Mouse (Mus musculus): Measurements from ENCODE around the gene Fggy. TPM values are rescaled to one million over a fixed set of nuclear protein-coding genes. Genes with fewer than 3 reads are reported as not detected.
A peak's percentile ranks its signal among the peaks of the same experiment; 100 is the strongest.

The Fggy gene
- polyA plus RNA-seq (2016; fragmentation: Nextera tagmentation; extraction: Ambion mirVana): 6.2 and 7.5 TPM in 2 replicates

GRCm38 (mm10) chr4:95557333-95557956, at the start of gene Fggy:
Fggy (plus strand) TSS chr4:95557507.
- Histone ChIP-seq H3K4me3 (peak within 1 kb of the TSS; percentile 60), H3K36me3 (no peaks in the 10 kb centered on the region), H3K9me3 (replicated peaks) (no peaks in the 10 kb centered on the region), H3K27me3 (ENCODE audit: low read depth, poor library complexity, severe bottlenecking) (no peaks in the 10 kb centered on the region), H3K27ac (replicated peaks) (peak within 1 kb of the TSS; percentile 86), H3K4me1 (peaks cover 13% of the 10 kb centered on the region)
- peak; percentile 93 for DNase-seq (ENCODE audit: low spot score)
- WGBS: 25% methylated on average over 12 of the region's 12 CpGs

GRCm38 (mm10) chr4:95507946-95508311, 49.4 kb upstream of the Fggy start:
- no peak for DNase-seq (ENCODE audit: low spot score)

GRCm38 (mm10) chr4:95518382-95518781, 38.9 kb upstream of the Fggy start:
- H3K9me3 ChIP-seq (replicated peaks): no peaks in the 10 kb centered on the region
- no peak overlapping the region for H3K4me3 ChIP-seq
- peaks cover 7% of the 10 kb centered on the region; the same call in 1 of the 2 replicates for H3K4me1 ChIP-seq
- WGBS: 84% methylated on average over 1 of the region's 1 CpGs
- H3K27me3 ChIP-seq (ENCODE audit: low read depth, poor library complexity, severe bottlenecking): no peaks in the 10 kb centered on the region
- no peaks in the 10 kb centered on the region for H3K36me3 ChIP-seq
- DNase-seq (ENCODE audit: low spot score): no peak
- no peak overlapping the region for H3K27ac ChIP-seq (replicated peaks)

More at GRCm38 (mm10) chr4:95507946-95508311, 49.4 kb upstream of the Fggy start:
- H3K4me1 ChIP-seq: no peaks in the 10 kb centered on the region
- no peaks in the 10 kb centered on the region for H3K27me3 ChIP-seq (ENCODE audit: low read depth, poor library complexity, severe bottlenecking)
- H3K4me3 ChIP-seq: no peak overlapping the region
- H3K27ac ChIP-seq (replicated peaks): no peak overlapping the region
- WGBS: 95% methylated on average over 4 of the region's 4 CpGs
- H3K9me3 ChIP-seq (replicated peaks): no peaks in the 10 kb centered on the region
- no peaks in the 10 kb centered on the region for H3K36me3 ChIP-seq

- WGBS: 76% methylated on average over 4 of the region's 4 CpGs
- no peak overlapping the region for H3K4me3 ChIP-seq
These were observed 37.2 kb upstream of the Fggy start for GRCm38 (mm10) chr4:95519975-95520642.

GRCm38 (mm10) chr4:95520643-95521032, 36.7 kb upstream of the Fggy start:
- H3K27ac ChIP-seq (replicated peaks): no peak overlapping the region
- 76% methylated on average over 2 of the region's 2 CpGs for WGBS

More at GRCm38 (mm10) chr4:95519975-95520642, 37.2 kb upstream of the Fggy start:
- Histone ChIP-seq H3K9me3 (replicated peaks) (no peaks in the 10 kb centered on the region), H3K27me3 (ENCODE audit: low read depth, poor library complexity, severe bottlenecking) (no peaks in the 10 kb centered on the region), H3K4me1 (peaks cover 7% of the 10 kb centered on the region; the same call in 1 of the 2 replicates), H3K36me3 (no peaks in the 10 kb centered on the region), H3K27ac (replicated peaks) (no peak overlapping the region)
- DNase-seq (ENCODE audit: low spot score): no peak

GRCm38 (mm10) chr4:95526588-95526987, 30.7 kb upstream of the Fggy start:
- WGBS: 92% methylated on average over 4 of the region's 4 CpGs
- Histone ChIP-seq H3K4me1 (no peaks in the 10 kb centered on the region), H3K36me3 (no peaks in the 10 kb centered on the region), H3K9me3 (replicated peaks) (no peaks in the 10 kb centered on the region), H3K4me3 (no peak overlapping the region), H3K27ac (replicated peaks) (no peak overlapping the region), H3K27me3 (ENCODE audit: low read depth, poor library complexity, severe bottlenecking) (no peaks in the 10 kb centered on the region)
- DNase-seq (ENCODE audit: low spot score): no peak

More at GRCm38 (mm10) chr4:95520643-95521032, 36.7 kb upstream of the Fggy start:
- no peaks in the 10 kb centered on the region for H3K36me3 ChIP-seq
- H3K9me3 ChIP-seq (replicated peaks): no peaks in the 10 kb centered on the region
- DNase-seq (ENCODE audit: low spot score): no peak
- H3K4me3 ChIP-seq: no peak overlapping the region
- no peaks in the 10 kb centered on the region for H3K27me3 ChIP-seq (ENCODE audit: low read depth, poor library complexity, severe bottlenecking)
- peaks cover 7% of the 10 kb centered on the region; the same call in 1 of the 2 replicates for H3K4me1 ChIP-seq

GRCm38 (mm10) chr4:95530757-95531156, 26.6 kb upstream of the Fggy start:
- DNase-seq (ENCODE audit: low spot score): no peak
- 62% methylated on average over 2 of the region's 2 CpGs for WGBS
- Histone ChIP-seq H3K9me3 (replicated peaks) (no peaks in the 10 kb centered on the region), H3K27ac (replicated peaks) (no peak overlapping the region), H3K36me3 (no peaks in the 10 kb centered on the region), H3K27me3 (ENCODE audit: low read depth, poor library complexity, severe bottlenecking) (no peaks in the 10 kb centered on the region), H3K4me3 (no peak overlapping the region), H3K4me1 (no peaks in the 10 kb centered on the region)

- peaks cover 4% of the 10 kb centered on the region; the same call in 1 of the 2 replicates for H3K4me1 ChIP-seq
- no peaks in the 10 kb centered on the region for H3K36me3 ChIP-seq
- no peak for DNase-seq (ENCODE audit: low spot score)
- 90% methylated on average over 3 of the region's 3 CpGs for WGBS
- H3K27ac ChIP-seq (replicated peaks): no peak overlapping the region
- H3K27me3 ChIP-seq (ENCODE audit: low read depth, poor library complexity, severe bottlenecking): no peaks in the 10 kb centered on the region
- no peak overlapping the region for H3K4me3 ChIP-seq
- no peaks in the 10 kb centered on the region for H3K9me3 ChIP-seq (replicated peaks)
These were observed 23.4 kb upstream of the Fggy start for GRCm38 (mm10) chr4:95533946-95534345.

GRCm38 (mm10) chr4:95541382-95542038, 15.8 kb upstream of the Fggy start:
- Histone ChIP-seq H3K36me3 (no peaks in the 10 kb centered on the region), H3K4me1 (no peaks in the 10 kb centered on the region), H3K27ac (replicated peaks) (no peak overlapping the region), H3K27me3 (ENCODE audit: low read depth, poor library complexity, severe bottlenecking) (no peaks in the 10 kb centered on the region), H3K4me3 (no peak overlapping the region), H3K9me3 (replicated peaks) (no peaks in the 10 kb centered on the region)
- WGBS: 54% methylated on average over 3 of the region's 3 CpGs
- no peak for DNase-seq (ENCODE audit: low spot score)

- 96% methylated on average over 4 of the region's 4 CpGs for WGBS
- Histone ChIP-seq H3K27ac (replicated peaks) (no peak overlapping the region), H3K4me3 (no peak overlapping the region), H3K27me3 (ENCODE audit: low read depth, poor library complexity, severe bottlenecking) (no peaks in the 10 kb centered on the region), H3K9me3 (replicated peaks) (no peaks in the 10 kb centered on the region), H3K36me3 (no peaks in the 10 kb centered on the region), H3K4me1 (no peaks in the 10 kb centered on the region)
- no peak for DNase-seq (ENCODE audit: low spot score)
These were observed 15.1 kb upstream of the Fggy start for GRCm38 (mm10) chr4:95542039-95542790.

GRCm38 (mm10) chr4:95543529-95543928, 13.8 kb upstream of the Fggy start:
- H3K27ac ChIP-seq (replicated peaks): no peak overlapping the region
- no peak for DNase-seq (ENCODE audit: low spot score)
- H3K36me3 ChIP-seq: no peaks in the 10 kb centered on the region
- H3K4me3 ChIP-seq: no peak overlapping the region
- H3K4me1 ChIP-seq: no peaks in the 10 kb centered on the region
- 88% methylated on average over 4 of the region's 4 CpGs for WGBS
- H3K9me3 ChIP-seq (replicated peaks): no peaks in the 10 kb centered on the region
- H3K27me3 ChIP-seq (ENCODE audit: low read depth, poor library complexity, severe bottlenecking): no peaks in the 10 kb centered on the region

- Histone ChIP-seq H3K27ac (replicated peaks) (peak overlapping the region; percentile 86), H3K36me3 (no peaks in the 10 kb centered on the region), H3K4me1 (peaks cover 13% of the 10 kb centered on the region), H3K9me3 (replicated peaks) (no peaks in the 10 kb centered on the region), H3K4me3 (peak overlapping the region; percentile 60), H3K27me3 (ENCODE audit: low read depth, poor library complexity, severe bottlenecking) (no peaks in the 10 kb centered on the region)
- 52% methylated on average over 16 of the region's 16 CpGs for WGBS
- DNase-seq (ENCODE audit: low spot score): no peak
These were observed 509 bp upstream of the Fggy start for GRCm38 (mm10) chr4:95556663-95557332.
